Mouse (Mus musculus) hindbrain, embryonic 13.5 days (tissue): ENCODE measurements around the gene Epb41l3. TPM values are rescaled to one million over a fixed set of nuclear protein-coding genes. Genes with fewer than 3 reads are reported as not detected.
A peak's percentile ranks its signal among the peaks of the same experiment; 100 is the strongest.

Experiments
- ATAC-seq: fragments of 200-750 bp; cut with Nextera tagmentation; 2 replicates; pipeline ENCODE4 v1.8.0; 2017; ENCODE audit warnings: moderate TSS enrichment; ENCODE audit not compliant: low FRiP score
- H3K27ac ChIP-seq: fragments of 300-500 bp; sonication (generic); 2 replicates; pipeline ENCODE4 v1.5.1; 2015; ENCODE audit warnings: inconsistent platforms, mild to moderate bottlenecking, moderate library complexity
- H3K27me3 ChIP-seq: fragments of 300-500 bp; sonication (generic); 2 replicates; pipeline ENCODE4 v1.6.1; 2015; ENCODE audit warnings: mild to moderate bottlenecking, inconsistent platforms
- H3K36me3 ChIP-seq: fragments of 300-500 bp; sonication (generic); 2 replicates; pipeline ENCODE4 v1.6.1; 2015; ENCODE audit warnings: mild to moderate bottlenecking, inconsistent platforms
- H3K4me1 ChIP-seq: fragments of 300-500 bp; sonication (generic); replicated peaks from 2 replicates; pipeline ENCODE4 v1.6.1; 2015; ENCODE audit warnings: inconsistent platforms
- H3K4me2 ChIP-seq: fragments of 300-500 bp; sonication (generic); 2 replicates; pipeline ENCODE4 v1.6.1; 2015; ENCODE audit warnings: inconsistent platforms, mild to moderate bottlenecking, moderate library complexity
- H3K4me3 ChIP-seq: fragments of 300-500 bp; sonication (generic); 2 replicates; pipeline ENCODE4 v1.5.1; 2015; ENCODE audit warnings: mild to moderate bottlenecking, inconsistent platforms
- H3K9ac ChIP-seq: fragments of 300-500 bp; sonication (generic); 2 replicates; pipeline ENCODE4 v1.6.1; 2015; ENCODE audit warnings: mild to moderate bottlenecking, inconsistent platforms
- H3K9me3 ChIP-seq: fragments of 300-500 bp; sonication (generic); 2 replicates; pipeline ENCODE4 v1.6.1; 2016; ENCODE audit warnings: inconsistent platforms
- WGBS: fragments of 180-500 bp; shearing (Covaris S2); methylation state at CpG from one replicate; pipeline ENCODE4 v1.1.7; 2015; 5-methylcytosine and 5-hydroxymethylcytosine counted together
- polyA plus RNA-seq: library from polyadenylated mRNA; unstranded; fragments of >200 nt; fragmentation: Nextera tagmentation; extraction: Ambion mirVana; gene quantifications from 2 replicates; pipeline ENCODE4 v1.2.1, GENCODE M21; 2015

The Epb41l3 gene
- polyA plus RNA-seq, 1 experiment from 2014 or later, result 75.4 TPM

DNA sequence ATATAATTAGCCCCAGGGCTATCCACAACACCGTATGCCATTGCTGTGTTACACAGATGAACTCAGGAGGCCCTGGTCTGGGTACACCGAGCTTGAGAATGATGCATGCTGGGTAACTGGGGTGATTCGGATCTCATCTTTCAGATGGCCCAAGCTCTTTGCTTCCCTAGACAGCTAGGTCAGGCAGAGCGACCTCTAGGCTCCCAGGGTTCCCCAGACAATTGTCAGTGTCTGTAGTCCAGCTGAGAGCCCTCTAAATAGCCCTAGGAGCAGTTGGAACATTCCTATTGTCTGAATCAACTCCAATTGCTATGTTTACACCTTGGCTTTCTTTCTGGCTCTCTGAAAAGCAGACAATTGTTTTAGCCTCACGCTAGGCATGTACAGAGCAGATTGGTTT is 201.9 kb downstream of the Epb41l3 start:
- WGBS, result 9% methylated on average over 5 of the region's 5 CpGs
- Histone ChIP-seq H3K9me3 (peaks cover 3% of the 10 kb centered on the region; the same call in 1 of the 2 replicates), H3K4me3 (no peak overlapping the region), H3K27me3 (no peaks in the 10 kb centered on the region), H3K4me1 (peaks cover 6% of the 10 kb centered on the region; the same call in 1 of the 2 replicates), H3K9ac (no peak overlapping the region), H3K27ac (no peak overlapping the region), H3K36me3 (peaks cover 11% of the 10 kb centered on the region), H3K4me2 (no peak overlapping the region)
- ATAC-seq, result no peak

GRCm38 (mm10) chr17:69284511-69284910 is 209.0 kb downstream of the Epb41l3 start:
- no peaks in the 10 kb centered on the region for H3K27me3 ChIP-seq
- no peak overlapping the region for H3K9ac ChIP-seq
- H3K4me3 ChIP-seq, result no peak overlapping the region
- peaks cover 11% of the 10 kb centered on the region; the same call in 1 of the 2 replicates for H3K9me3 ChIP-seq
- WGBS, result 97% methylated on average over 13 of the region's 13 CpGs
- H3K27ac ChIP-seq, result no peak overlapping the region
- ATAC-seq, result no peak
- H3K36me3 ChIP-seq, result peaks cover 71% of the 10 kb centered on the region
- H3K4me2 ChIP-seq, result no peak overlapping the region
- H3K4me1 ChIP-seq, result no peaks in the 10 kb centered on the region

DNA sequence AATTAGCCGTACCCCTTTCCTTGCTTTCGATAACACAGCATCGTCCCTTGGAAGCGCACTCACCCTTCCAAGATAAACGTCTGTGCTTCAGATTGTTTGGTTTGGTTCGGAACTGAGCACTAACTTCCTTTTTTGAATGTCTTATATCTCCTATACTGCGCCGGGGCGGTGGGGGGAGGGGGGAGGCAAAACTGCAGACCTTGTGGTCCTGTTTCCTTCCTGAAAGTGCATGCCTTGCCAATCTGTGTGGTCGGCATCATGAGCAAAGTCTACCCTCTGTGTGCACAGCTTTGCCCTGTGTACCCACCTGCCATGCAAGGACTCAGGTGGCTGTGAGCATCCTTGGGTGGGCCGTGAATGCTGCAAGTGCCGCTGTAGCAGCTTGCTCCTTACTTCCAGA is 212.6 kb downstream of the Epb41l3 start:
- Histone ChIP-seq H3K4me2 (no peak overlapping the region), H3K4me1 (no peaks in the 10 kb centered on the region), H3K9ac (no peak overlapping the region), H3K9me3 (peaks cover 3% of the 10 kb centered on the region; the same call in 1 of the 2 replicates), H3K27ac (no peak overlapping the region), H3K36me3 (peaks cover 62% of the 10 kb centered on the region), H3K27me3 (no peaks in the 10 kb centered on the region), H3K4me3 (no peak overlapping the region)
- no peak for ATAC-seq
- WGBS, result 95% methylated on average over 12 of the region's 12 CpGs

DNA sequence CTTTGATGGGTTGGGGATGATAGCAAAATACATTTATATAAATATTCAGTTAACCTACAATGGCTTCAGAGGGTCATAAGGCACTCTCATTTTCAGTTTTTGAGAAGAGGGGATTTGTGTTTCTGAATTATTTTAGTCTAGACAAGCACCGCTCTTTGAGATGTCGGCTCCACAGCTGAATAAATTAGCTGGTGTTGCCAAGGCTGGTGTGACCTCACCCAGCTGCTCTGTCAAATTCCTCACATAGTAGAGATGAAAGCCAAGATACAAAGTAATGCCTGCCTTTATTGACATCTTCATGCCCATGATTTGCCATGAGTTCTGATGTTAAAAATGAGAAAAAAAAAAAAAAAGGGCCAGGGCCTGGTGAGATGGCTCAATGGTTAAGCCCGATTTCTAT is 214.8 kb downstream of the Epb41l3 start:
- Histone ChIP-seq H3K9ac (no peak overlapping the region), H3K9me3 (peaks cover 3% of the 10 kb centered on the region; the same call in 1 of the 2 replicates), H3K27me3 (no peaks in the 10 kb centered on the region), H3K36me3 (peaks cover 45% of the 10 kb centered on the region), H3K27ac (no peak overlapping the region), H3K4me2 (no peak overlapping the region), H3K4me3 (no peak overlapping the region), H3K4me1 (no peaks in the 10 kb centered on the region)
- no peak for ATAC-seq
- WGBS, result 81% methylated on average over 3 of the region's 3 CpGs

DNA sequence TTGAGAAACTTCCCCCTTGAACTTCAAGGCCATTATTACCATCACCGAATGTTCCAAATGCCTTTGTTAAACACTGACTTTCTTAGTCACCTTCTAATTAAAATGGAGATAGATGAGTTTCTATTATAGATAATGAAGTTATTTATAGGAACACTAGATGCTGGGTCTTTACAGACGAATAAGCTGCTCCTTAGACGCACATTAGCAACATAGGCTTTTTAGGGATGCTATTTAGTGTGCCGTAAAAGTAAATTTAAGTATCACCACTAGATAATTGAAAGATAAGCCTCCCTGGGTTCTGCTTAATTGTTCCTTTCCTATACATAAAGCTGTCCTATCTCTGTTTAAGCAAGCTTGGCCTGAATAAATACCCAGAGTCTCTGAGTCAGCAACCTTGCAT is 226.1 kb downstream of the Epb41l3 start:
- H3K9me3 ChIP-seq, result no peaks in the 10 kb centered on the region
- no peak for ATAC-seq
- H3K36me3 ChIP-seq, result no peaks in the 10 kb centered on the region
- no peak overlapping the region for H3K27ac ChIP-seq
- WGBS, result 71% methylated on average over 4 of the region's 4 CpGs
- no peak overlapping the region for H3K4me2 ChIP-seq
- H3K4me3 ChIP-seq, result no peak overlapping the region
- peaks cover 5% of the 10 kb centered on the region for H3K4me1 ChIP-seq
- H3K9ac ChIP-seq, result no peak overlapping the region
- H3K27me3 ChIP-seq, result no peaks in the 10 kb centered on the region

GRCm38 (mm10) chr17:69303579-69304274 is 228.2 kb downstream of the Epb41l3 start:
- Histone ChIP-seq H3K4me3 (no peak overlapping the region), H3K36me3 (no peaks in the 10 kb centered on the region), H3K27me3 (no peaks in the 10 kb centered on the region), H3K4me1 (peaks cover 10% of the 10 kb centered on the region), H3K27ac (no peak overlapping the region), H3K4me2 (no peak overlapping the region), H3K9ac (no peak overlapping the region), H3K9me3 (no peaks in the 10 kb centered on the region)
- peak; percentile 54; the same call in 1 of the 2 replicates for ATAC-seq
- WGBS, result 63% methylated on average over 11 of the region's 11 CpGs

DNA sequence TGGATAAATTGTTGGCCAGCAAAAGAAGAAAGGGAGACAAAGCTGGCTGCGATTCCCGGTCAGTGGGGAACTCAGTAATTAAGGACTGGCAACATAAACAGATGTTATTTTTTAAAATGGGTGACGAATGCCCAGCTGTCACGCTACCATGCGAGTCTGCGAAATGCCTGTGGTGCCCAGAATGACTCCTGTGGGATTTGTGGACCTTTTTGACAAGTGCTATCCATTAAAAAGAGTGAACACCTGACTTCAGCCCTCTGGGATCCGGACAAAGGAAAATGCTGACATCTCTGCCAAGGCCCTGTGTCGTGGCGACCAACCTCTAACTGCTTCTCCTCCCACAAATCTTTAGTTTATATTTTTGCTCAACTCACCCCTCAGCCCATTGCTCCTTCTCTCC is 232.2 kb downstream of the Epb41l3 start:
- no peaks in the 10 kb centered on the region for H3K27me3 ChIP-seq
- no peak overlapping the region for H3K9ac ChIP-seq
- H3K4me3 ChIP-seq, result no peak overlapping the region
- peaks cover 15% of the 10 kb centered on the region for H3K4me1 ChIP-seq
- no peaks in the 10 kb centered on the region for H3K36me3 ChIP-seq
- ATAC-seq, result peak; percentile 54; the same call in 1 of the 2 replicates
- H3K4me2 ChIP-seq, result no peak overlapping the region
- 49% methylated on average over 9 of the region's 9 CpGs for WGBS
- H3K27ac ChIP-seq, result no peak overlapping the region
- no peaks in the 10 kb centered on the region for H3K9me3 ChIP-seq

- H3K4me2 ChIP-seq, result no peak overlapping the region
- H3K27ac ChIP-seq, result no peak overlapping the region
- peaks cover 10% of the 10 kb centered on the region; the same call in 1 of the 2 replicates for H3K4me1 ChIP-seq
- H3K27me3 ChIP-seq, result no peaks in the 10 kb centered on the region
- H3K4me3 ChIP-seq, result no peak overlapping the region
- ATAC-seq, result no peak
- H3K9me3 ChIP-seq, result no peaks in the 10 kb centered on the region
- no peaks in the 10 kb centered on the region for H3K36me3 ChIP-seq
- no peak overlapping the region for H3K9ac ChIP-seq
- 84% methylated on average over 4 of the region's 4 CpGs for WGBS
These were observed 234.4 kb downstream of the Epb41l3 start for GRCm38 (mm10) chr17:69309872-69310271.

DNA sequence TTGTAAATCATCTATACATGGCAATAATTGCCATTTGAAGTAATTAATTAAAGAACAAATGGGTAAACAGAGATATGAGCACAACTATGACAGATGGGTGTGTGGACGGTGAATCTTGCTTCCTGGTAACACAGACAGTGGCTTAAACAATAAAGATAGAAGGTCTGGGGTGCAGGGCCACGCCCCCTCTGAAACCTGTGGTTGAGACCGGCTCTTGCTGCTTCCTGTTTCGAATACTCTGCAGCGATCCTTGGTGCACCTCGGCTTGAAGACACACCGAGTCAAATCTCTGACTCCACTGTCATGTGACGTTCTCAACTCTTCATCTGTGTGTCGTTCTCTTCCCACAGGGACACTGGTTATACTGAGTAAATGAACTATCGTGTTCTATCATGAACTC is 245.0 kb downstream of the Epb41l3 start:
- Histone ChIP-seq H3K9ac (no peak overlapping the region), H3K4me1 (no peaks in the 10 kb centered on the region), H3K4me2 (no peak overlapping the region), H3K9me3 (no peaks in the 10 kb centered on the region), H3K4me3 (no peak overlapping the region), H3K36me3 (no peaks in the 10 kb centered on the region), H3K27ac (no peak overlapping the region), H3K27me3 (no peaks in the 10 kb centered on the region)
- no peak for ATAC-seq
- WGBS, result 92% methylated on average over 10 of the region's 10 CpGs

- H3K9me3 ChIP-seq, result no peaks in the 10 kb centered on the region
- H3K4me1 ChIP-seq, result no peaks in the 10 kb centered on the region
- H3K36me3 ChIP-seq, result no peaks in the 10 kb centered on the region
- H3K9ac ChIP-seq, result no peak overlapping the region
- H3K4me2 ChIP-seq, result no peak overlapping the region
- H3K27ac ChIP-seq, result no peak overlapping the region
- H3K27me3 ChIP-seq, result no peaks in the 10 kb centered on the region
- no peak overlapping the region for H3K4me3 ChIP-seq
- ATAC-seq, result no peak
- 97% methylated on average over 2 of the region's 2 CpGs for WGBS
These were observed 247.2 kb downstream of the Epb41l3 start for GRCm38 (mm10) chr17:69322721-69323120.

Other genes with a start within 250 kb of the Epb41l3 start
- 1.9 and 2.3 TPM in 2 replicates for gene Tmem200c, start 249.1 kb upstream of the Epb41l3 start, polyA plus RNA-seq